Mouse (Mus musculus) MEL (cell line): ENCODE results near the gene Srp54a. TPM values are rescaled to one million over a fixed set of nuclear protein-coding genes. Genes with fewer than 3 reads are reported as not detected.

ENCODE experiments used
- DNase-seq: peaks from one replicate; pipeline ENCODE4 v3.0.0; 2011; ENCODE audit warnings: low read depth, low spot score
- H3K27ac ChIP-seq: 2 replicates; pipeline ENCODE4 v1.5.1; 2012; ENCODE audit warnings: low read depth, mild to moderate bottlenecking, control low read depth, low read length, moderate library complexity; ENCODE audit not compliant: control insufficient read depth
- H3K27me3 ChIP-seq, 2 experiments: fragments of 150-350 bp in 1 of 2; sonication (generic) in 1 of 2; 2 replicates each; pipeline ENCODE4 v1.6.1; 2012; ENCODE audit warnings: low read length in 2 of 2, mild to moderate bottlenecking in 2 of 2, improper control_type of control experiment in 1 of 2, moderate library complexity in 1 of 2; ENCODE audit not compliant: insufficient read depth in 2 of 2, control insufficient read depth in 1 of 2
- H3K36me3 ChIP-seq, 2 experiments: 2 replicates each; pipeline ENCODE4 v1.6.1; 2012 to 2014; ENCODE audit warnings: low read length in 2 of 2, improper control_type of control experiment in 1 of 2, inconsistent platforms in 1 of 2, mild to moderate bottlenecking in 1 of 2; ENCODE audit not compliant: insufficient read depth in 2 of 2, control insufficient read depth in 1 of 2
- H3K4me1 ChIP-seq, 2 experiments: fragments of 150-350 bp in 1 of 2; sonication (generic) in 1 of 2; 2 replicates each; pipeline ENCODE4 v1.6.1; 2012; ENCODE audit warnings: low read length in 2 of 2, improper control_type of control experiment in 1 of 2, mild to moderate bottlenecking in 1 of 2; ENCODE audit not compliant: insufficient read depth in 2 of 2, control insufficient read depth in 1 of 2
- H3K4me3 ChIP-seq, 2 experiments: fragments of 150-350 bp in 1 of 2; sonication (generic) in 1 of 2; 2 replicates each; pipeline ENCODE4 v1.5.1; 2012; ENCODE audit warnings: low read depth in 2 of 2, low read length in 2 of 2, mild to moderate bottlenecking in 2 of 2, moderate library complexity in 2 of 2, control low read depth in 1 of 2, improper control_type of control experiment in 1 of 2; ENCODE audit not compliant: control insufficient read depth in 1 of 2, insufficient read depth in 1 of 2
- H3K79me2 ChIP-seq: 2 replicates; pipeline ENCODE4 v1.6.1; 2012; ENCODE audit warnings: mild to moderate bottlenecking, low read length, moderate library complexity; ENCODE audit not compliant: control insufficient read depth, poor library complexity, insufficient read depth
- H3K9ac ChIP-seq: 2 replicates; pipeline ENCODE4 v1.6.1; 2012; ENCODE audit warnings: low read depth, mild to moderate bottlenecking, control low read depth, low read length, moderate library complexity; ENCODE audit not compliant: control insufficient read depth, poor library complexity, severe bottlenecking
- H3K9me3 ChIP-seq: fragments of 150-350 bp; sonication (generic); replicated peaks from 2 replicates; pipeline ENCODE4 v1.6.1; 2012; ENCODE audit warnings: mild to moderate bottlenecking, low read length, improper control_type of control experiment, moderate library complexity; ENCODE audit not compliant: insufficient read depth
- BHLHE40 ChIP-seq: IDR thresholded peaks from 2 replicates; pipeline ENCODE4 v1.6.1; 2012; ENCODE audit warnings: low read depth, mild to moderate bottlenecking, inconsistent platforms, low read length, improper control_type of control experiment, borderline replicate concordance
- E2F4 ChIP-seq: IDR thresholded peaks from 2 replicates; pipeline ENCODE4 v1.6.1; 2011; ENCODE audit warnings: low read depth, low read length, improper control_type of control experiment, borderline replicate concordance
- ELF1 ChIP-seq: IDR thresholded peaks from 2 replicates; pipeline ENCODE4 v1.6.1; 2014; ENCODE audit warnings: low read depth, mild to moderate bottlenecking, inconsistent platforms, low read length, improper control_type of control experiment, moderate library complexity
- EP300 ChIP-seq, 2 experiments: IDR thresholded peaks; 2 replicates each; pipeline ENCODE4 v1.6.1; 2011; ENCODE audit warnings: improper control_type of control experiment in 2 of 2, low read length in 2 of 2, low read depth in 1 of 2, mild to moderate bottlenecking in 1 of 2
- ETS1 ChIP-seq: IDR thresholded peaks from 2 replicates; pipeline ENCODE4 v1.6.1; 2012; ENCODE audit warnings: low read depth, mild to moderate bottlenecking, inconsistent platforms, low read length, improper control_type of control experiment, moderate library complexity
- GATA1 ChIP-seq: IDR thresholded peaks from 2 replicates; pipeline ENCODE4 v1.6.1; 2011; ENCODE audit warnings: low read depth, low read length, improper control_type of control experiment
- KAT2A ChIP-seq: conservative IDR thresholded peaks from 2 replicates; pipeline ENCODE4 v1.6.1; 2012; ENCODE audit warnings: low read depth, low read length, improper control_type of control experiment, inconsistent platforms
- MAX ChIP-seq: IDR thresholded peaks from 2 replicates; pipeline ENCODE4 v1.6.1; 2011; ENCODE audit warnings: low read length, improper control_type of control experiment
- MEF2A ChIP-seq: IDR thresholded peaks from 2 replicates; pipeline ENCODE4 v1.6.1; 2014; ENCODE audit warnings: low read depth, mild to moderate bottlenecking, inconsistent platforms, low read length, improper control_type of control experiment; ENCODE audit not compliant: poor library complexity, insufficient replicate concordance, severe bottlenecking; ENCODE audit errors: extremely low read depth
- MYC ChIP-seq: IDR thresholded peaks from 2 replicates; pipeline ENCODE4 v1.6.1; 2011; ENCODE audit warnings: low read depth, mild to moderate bottlenecking, low read length, improper control_type of control experiment, moderate library complexity
- NRF1 ChIP-seq: IDR thresholded peaks from 2 replicates; pipeline ENCODE4 v1.6.1; 2014; ENCODE audit warnings: low read depth, mild to moderate bottlenecking, inconsistent platforms, low read length, improper control_type of control experiment, moderate library complexity; ENCODE audit not compliant: poor library complexity, insufficient read depth, severe bottlenecking
- POLR2A ChIP-seq, 2 experiments: IDR thresholded peaks; 2 replicates each; pipeline ENCODE4 v1.6.1; 2011 to 2012; ENCODE audit warnings: low read length in 2 of 2, mild to moderate bottlenecking in 2 of 2, control low read depth in 1 of 2, improper control_type of control experiment in 1 of 2, low read depth in 1 of 2, moderate library complexity in 1 of 2; ENCODE audit not compliant: control insufficient read depth in 1 of 2, insufficient read depth in 1 of 2, poor library complexity in 1 of 2
- RAD21 ChIP-seq: IDR thresholded peaks from 2 replicates; pipeline ENCODE4 v1.6.1; 2011; ENCODE audit warnings: mild to moderate bottlenecking, low read depth, low read length, improper control_type of control experiment
- RCOR1 ChIP-seq: IDR thresholded peaks from 2 replicates; pipeline ENCODE4 v1.6.1; 2012; ENCODE audit warnings: low read depth, mild to moderate bottlenecking, inconsistent platforms, low read length, improper control_type of control experiment
- SIN3A ChIP-seq: IDR thresholded peaks from 2 replicates; pipeline ENCODE4 v1.6.1; 2012; ENCODE audit warnings: low read length, improper control_type of control experiment, inconsistent platforms
- TAL1 ChIP-seq: IDR thresholded peaks from 2 replicates; pipeline ENCODE4 v1.6.1; 2012; ENCODE audit warnings: mild to moderate bottlenecking, inconsistent platforms, low read length, moderate library complexity, mixed read lengths
- TBP ChIP-seq: IDR thresholded peaks from 2 replicates; pipeline ENCODE4 v1.8.0; 2011; ENCODE audit warnings: low read depth, low read length, improper control_type of control experiment
- TCF12 ChIP-seq: IDR thresholded peaks from 2 replicates; pipeline ENCODE4 v1.6.1; 2014; ENCODE audit warnings: low read depth, mild to moderate bottlenecking, inconsistent platforms, low read length, improper control_type of control experiment, moderate library complexity
- USF1 ChIP-seq: IDR thresholded peaks from 2 replicates; pipeline ENCODE4 v1.6.1; 2014; ENCODE audit warnings: low read depth, mild to moderate bottlenecking, inconsistent platforms, low read length, improper control_type of control experiment, moderate library complexity
- ZKSCAN1 ChIP-seq: IDR thresholded peaks from 2 replicates; pipeline ENCODE4 v1.6.1; 2012; ENCODE audit warnings: low read depth, mild to moderate bottlenecking, inconsistent platforms, low read length, improper control_type of control experiment, moderate library complexity
- ZNF384 ChIP-seq: IDR thresholded peaks from 2 replicates; pipeline ENCODE4 v1.6.1; 2012; ENCODE audit warnings: low read depth, mild to moderate bottlenecking, inconsistent platforms, low read length, improper control_type of control experiment
- polyA plus RNA-seq, 2 experiments: library from polyadenylated mRNA; stranded (reverse) in 1 of 2; unstranded in 1 of 2; fragments of >175 nt in 1 of 2; fragments of >200 nt in 1 of 2; gene quantifications; 2 replicates each; pipeline versions ENCODE4 v1.2.1 to v1.2.4; 2012; ENCODE audit warnings: low replicate concordance in 2 of 2, low read depth in 1 of 2; ENCODE audit not compliant: insufficient read length in 2 of 2, insufficient read depth in 1 of 2, missing spikeins in 1 of 2
- total RNA-seq: library from RNA; depleted of rRNA; stranded (reverse); fragments of 300-350 nt; gene quantifications from 2 replicates; pipeline ENCODE4 v1.2.3, GENCODE M21; 2012

Srp54a gene
- total and polyA plus RNA-seq, 3 experiments, result 39.4 to 405 (median 54.7) TPM

- H3K4me3 ChIP-seq, result no peak overlapping the region
- DNase-seq, result no peak
- no peak for TF ChIP-seq ETS1
- TF ChIP-seq RCOR1, result peak; percentile 36; the same call in 1 of the 2 replicates
- no peak for TF ChIP-seq NRF1
- TF ChIP-seq TCF12, result 0 out of 2 replicates have a peak, but pooled peaks have one; percentile 11
- peaks cover 0 to 73% of the 10 kb centered on the region in 2 experiments; a peak in 3 of 4 replicates for H3K36me3 ChIP-seq
- H3K9me3 ChIP-seq, result no peaks in the 10 kb centered on the region
- H3K27me3 ChIP-seq, result no peaks in the 10 kb centered on the region
- H3K4me1 ChIP-seq, result peaks cover 51 to 57% of the 10 kb centered on the region in 2 experiments
- H3K79me2 ChIP-seq, result 0 out of 2 replicates have a peak, but pooled peaks cover 1% of the 10 kb centered on the region
- H3K9ac ChIP-seq, result no peak overlapping the region
- no peak overlapping the region for H3K27ac ChIP-seq
These were observed 25.4 kb upstream of the Srp54a start for GRCm38 (mm10) chr12:55054551-55055241.

- H3K9ac ChIP-seq, result no peak overlapping the region
- H3K27ac ChIP-seq, result peak overlapping the region; percentile 29; the same call in 1 of the 2 replicates
- no peaks in the 10 kb centered on the region for H3K9me3 ChIP-seq
- H3K4me1 ChIP-seq, result peaks cover 47 to 52% of the 10 kb centered on the region in 2 experiments
- H3K36me3 ChIP-seq, result peaks cover 0 to 69% of the 10 kb centered on the region in 2 experiments; a peak in 3 of 4 replicates
- H3K79me2 ChIP-seq, result 0 out of 2 replicates have a peak, but pooled peaks cover 1% of the 10 kb centered on the region
- no peak for DNase-seq
- no peak overlapping the region for H3K4me3 ChIP-seq
- TF ChIP-seq RCOR1 (peak; percentile 65), TCF12 (no peak), EP300 (IDR thresholded peaks at IDR 0.05; ENCODE audit: low read depth in 1 of 2, low read length in 2 of 2) (peak in 1 of 2 experiments; percentile 24; a peak in 1 of 4 replicates), TBP (no peak), ZNF384 (peak; percentile 81)
- TF ChIP-seq, all 39 proteins: peak for 3
- H3K27me3 ChIP-seq, result no peaks in the 10 kb centered on the region
These were observed 23.4 kb upstream of the Srp54a start for GRCm38 (mm10) chr12:55056703-55057102.

GRCm38 (mm10) chr12:55058865-55059615 is 21.0 kb upstream of the Srp54a start:
- Histone ChIP-seq H3K9me3 (no peaks in the 10 kb centered on the region), H3K4me1 (peaks cover 33 to 38% of the 10 kb centered on the region in 2 experiments), H3K9ac (peak overlapping the region; percentile 5; the same call in 1 of the 2 replicates), H3K79me2 (0 out of 2 replicates have a peak, but pooled peaks cover 1% of the 10 kb centered on the region), H3K27ac (peak overlapping the region; percentile 74), H3K4me3 (no peak overlapping the region), H3K36me3 (peaks cover 0 to 51% of the 10 kb centered on the region in 2 experiments; a peak in 3 of 4 replicates), H3K27me3 (no peaks in the 10 kb centered on the region)
- DNase-seq, result no peak
- TF ChIP-seq ELF1, result no peak
- no peak for TF ChIP-seq E2F4
- TF ChIP-seq POLR2A (IDR thresholded peaks at IDR 0.05; ENCODE audit: control insufficient read depth in 1 of 2, insufficient read depth in 1 of 2, low read depth in 1 of 2, low read length in 2 of 2, poor library complexity in 1 of 2), result no peak
- TF ChIP-seq MEF2A, result no peak
- no peak for TF ChIP-seq RAD21
- no peak for TF ChIP-seq ZKSCAN1
- peak; percentile 63 for TF ChIP-seq TCF12
- TF ChIP-seq USF1, result no peak
- TF ChIP-seq TAL1, result peak; percentile 49
- TF ChIP-seq SIN3A, result peak; percentile 39
- TF ChIP-seq GATA1, result 0 out of 2 replicates have a peak, but pooled peaks have one; percentile 38
- no peak for TF ChIP-seq BHLHE40
- TF ChIP-seq RCOR1, result 0 out of 2 replicates have a peak, but pooled peaks have one; percentile 41
- TF ChIP-seq MYC, result no peak
- TF ChIP-seq EP300 (IDR thresholded peaks at IDR 0.05; ENCODE audit: low read depth in 1 of 2, low read length in 2 of 2), result peak in 1 of 2 experiments; percentile 49; a peak in 2 of 4 replicates
- no peak for TF ChIP-seq KAT2A
- no peak for TF ChIP-seq MAX
